Mouse (Mus musculus): ENCODE data around the gene Fpgs. TPM values are rescaled to one million over a fixed set of nuclear protein-coding genes. Genes with fewer than 3 reads are reported as not detected.

Gene Fpgs
- total and polyA plus RNA-seq, 3 experiments = 40.0 to 73.9 TPM; not detected in 1

- Histone ChIP-seq H3K9ac (ENCODE audit: control insufficient read depth, low read depth, low read length, poor library complexity, severe bottlenecking) (peak within 1 kb of the TSS; percentile 95), H3K27me3 (ENCODE audit: control insufficient read depth in 1 of 2, insufficient read depth in 2 of 2, low read length in 2 of 2) (no peaks in the 10 kb centered on the region), H3K9me3 (replicated peaks; ENCODE audit: insufficient read depth, low read length) (no peaks in the 10 kb centered on the region), H3K79me2 (ENCODE audit: control insufficient read depth, insufficient read depth, low read length, poor library complexity) (peaks cover 31% of the 10 kb centered on the region), H3K4me3 (ENCODE audit: control insufficient read depth in 1 of 2, insufficient read depth in 1 of 2, low read depth in 2 of 2, low read length in 2 of 2) (peak within 1 kb of the TSS; percentile 98 to 99), H3K27ac (ENCODE audit: control insufficient read depth, low read depth, low read length) (peak within 1 kb of the TSS; percentile 79), H3K4me1 (ENCODE audit: control insufficient read depth in 1 of 2, insufficient read depth in 2 of 2, low read length in 2 of 2) (peaks cover 14 to 33% of the 10 kb centered on the region in 2 experiments), H3K36me3 (ENCODE audit: control insufficient read depth in 1 of 2, insufficient read depth in 2 of 2, low read length in 2 of 2) (peaks cover 5 to 34% of the 10 kb centered on the region in 2 experiments)
- TF ChIP-seq MEF2A (IDR thresholded peaks at IDR 0.05; ENCODE audit: extremely low read depth, insufficient replicate concordance, low read depth, low read length, poor library complexity, severe bottlenecking) (no peak), ELF1 (IDR thresholded peaks at IDR 0.05; ENCODE audit: low read depth, low read length) (peak; percentile 47; the same call in 1 of the 2 replicates), TCF12 (IDR thresholded peaks at IDR 0.05; ENCODE audit: low read depth, low read length) (peak; percentile 40; the same call in 1 of the 2 replicates), NRF1 (IDR thresholded peaks at IDR 0.05; ENCODE audit: insufficient read depth, low read depth, low read length, poor library complexity, severe bottlenecking) (peak; percentile 44; the same call in 1 of the 2 replicates), MYB (IDR thresholded peaks at IDR 0.05; ENCODE audit: low read depth, low read length) (no peak), POLR2A (IDR thresholded peaks at IDR 0.05; ENCODE audit: control insufficient read depth in 1 of 2, insufficient read depth in 1 of 2, low read depth in 1 of 2, low read length in 2 of 2, poor library complexity in 1 of 2) (peak; percentile 24 to 50; a peak in 1 of 4 replicates), CTCF (IDR thresholded peaks at IDR 0.05 in 2 of 3, conservative IDR thresholded peaks at IDR 0.05 in 1 of 3; ENCODE audit: control insufficient read depth in 1 of 3, insufficient read depth in 1 of 3, low read depth in 2 of 3, low read length in 3 of 3, poor library complexity in 1 of 3, severe bottlenecking in 1 of 3) (peak; percentile 80 to 99 (median 95)), NELFE (IDR thresholded peaks at IDR 0.05; ENCODE audit: low read depth, low read length) (peak; percentile 51; the same call in 1 of the 2 replicates), ZC3H11A (IDR thresholded peaks at IDR 0.05; ENCODE audit: low read depth, low read length) (peak; percentile 49), USF2 (IDR thresholded peaks at IDR 0.05; ENCODE audit: borderline replicate concordance in 1 of 2, insufficient read depth in 1 of 2, low read depth in 1 of 2, low read length in 2 of 2) (no peak), KAT2A (conservative IDR thresholded peaks at IDR 0.05; ENCODE audit: low read depth, low read length) (peak; percentile 12; the same call in 1 of the 2 replicates), CHD2 (IDR thresholded peaks at IDR 0.05; ENCODE audit: low read length) (no peak), MAZ (IDR thresholded peaks at IDR 0.05; ENCODE audit: low read depth, low read length) (peak; percentile 76; the same call in 1 of the 2 replicates), SIN3A (IDR thresholded peaks at IDR 0.05; ENCODE audit: low read length) (peak; percentile 84), ETS1 (IDR thresholded peaks at IDR 0.05; ENCODE audit: low read depth, low read length) (no peak), HCFC1 (IDR thresholded peaks at IDR 0.05; ENCODE audit: low read depth, low read length) (peak; percentile 72), MAFK (IDR thresholded peaks at IDR 0.05; ENCODE audit: borderline replicate concordance, low read depth, low read length) (no peak), MXI1 (IDR thresholded peaks at IDR 0.05; ENCODE audit: low read depth, low read length) (peak; percentile 64), RAD21 (IDR thresholded peaks at IDR 0.05; ENCODE audit: low read depth, low read length) (peak; percentile 73), USF1 (IDR thresholded peaks at IDR 0.05; ENCODE audit: low read depth, low read length) (no peak), UBTF (IDR thresholded peaks at IDR 0.05; ENCODE audit: borderline replicate concordance, insufficient read depth, low read depth, low read length) (no peak), SMC3 (IDR thresholded peaks at IDR 0.05; ENCODE audit: low read depth, low read length) (peak; percentile 89)
- DNase-seq (ENCODE audit: low read depth, low spot score) = peak; percentile 92
Observed at GRCm38 (mm10) chr2:32712934-32713817, 9.2 kb upstream of the Fpgs start, which contains the start of gene Cdk9. Gene Cdk9, minus strand, starts transcription at chr2:32713076.

Data from MEL (cell line).